Mouse (Mus musculus) heart, embryonic 12.5 days (tissue): ENCODE measurements around the gene Mat2b. TPM values are rescaled to one million over a fixed set of nuclear protein-coding genes. Genes with fewer than 3 reads are reported as not detected.
A peak's percentile ranks its signal among the peaks of the same experiment; 100 is the strongest.

Experiments used
- ATAC-seq: fragments of 200-750 bp; cut with Nextera tagmentation; 2 replicates; pipeline ENCODE4 v1.8.0; 2017; ENCODE audit warnings: moderate TSS enrichment, moderate library complexity; ENCODE audit not compliant: insufficient number of reproducible peaks, low FRiP score
- H3K27ac ChIP-seq: fragments of 300-500 bp; sonication (generic); 2 replicates; pipeline ENCODE4 v1.5.1; 2016; ENCODE audit warnings: mild to moderate bottlenecking, moderate library complexity; ENCODE audit not compliant: poor library complexity, severe bottlenecking
- H3K27me3 ChIP-seq: fragments of 300-500 bp; sonication (generic); replicated peaks from 2 replicates; pipeline ENCODE4 v1.6.1; 2016; ENCODE audit warnings: mild to moderate bottlenecking, moderate library complexity
- H3K36me3 ChIP-seq: fragments of 300-500 bp; sonication (generic); 2 replicates; pipeline ENCODE4 v1.6.1; 2016; ENCODE audit warnings: mild to moderate bottlenecking, moderate library complexity
- H3K4me1 ChIP-seq: fragments of 300-500 bp; sonication (generic); replicated peaks from 2 replicates; pipeline ENCODE4 v1.6.1; 2016; ENCODE audit warnings: mild to moderate bottlenecking
- H3K4me2 ChIP-seq: fragments of 300-500 bp; sonication (generic); 2 replicates; pipeline ENCODE4 v1.6.1; 2016; ENCODE audit warnings: mild to moderate bottlenecking, moderate library complexity
- H3K4me3 ChIP-seq: fragments of 300-500 bp; sonication (generic); 2 replicates; pipeline ENCODE4 v1.5.1; 2016; ENCODE audit warnings: mild to moderate bottlenecking
- H3K9ac ChIP-seq: fragments of 300-500 bp; sonication (generic); 2 replicates; pipeline ENCODE4 v1.6.1; 2016; ENCODE audit warnings: mild to moderate bottlenecking, moderate library complexity
- H3K9me3 ChIP-seq: fragments of 300-500 bp; sonication (generic); replicated peaks from 2 replicates; pipeline ENCODE4 v1.6.1; 2016; ENCODE audit warnings: mild to moderate bottlenecking, moderate library complexity
- WGBS: fragments of 180-500 bp; shearing (Covaris S2); methylation state at CpG from one replicate; pipeline ENCODE4 v1.1.7; 2016; 5-methylcytosine and 5-hydroxymethylcytosine counted together
- polyA plus RNA-seq: library from polyadenylated mRNA; unstranded; fragments of >200 nt; fragmentation: Nextera tagmentation; extraction: Ambion mirVana; gene quantifications from 2 replicates; pipeline ENCODE4 v1.2.1, GENCODE M21; 2016

Gene Mat2b
- polyA plus RNA-seq, 1 experiment from 2014 or later, result 113 TPM

GRCm38 (mm10) chr11:40694311-40695087 lies 504 bp downstream of the Mat2b start:
- peak overlapping the region; percentile 60 for H3K4me2 ChIP-seq
- ATAC-seq, result no peak; the same call in 1 of the 2 replicates

GRCm38 (mm10) chr11:40693366-40693951 lies 1.5 kb downstream of the Mat2b start:
- Histone ChIP-seq H3K9ac (peak overlapping the region; percentile 87), H3K27me3 (no peaks in the 10 kb centered on the region), H3K9me3 (no peaks in the 10 kb centered on the region), H3K27ac (peak overlapping the region; percentile 99), H3K4me2 (peak overlapping the region; percentile 97), H3K4me1 (peaks cover 20% of the 10 kb centered on the region), H3K4me3 (peak overlapping the region; percentile 71), H3K36me3 (no peaks in the 10 kb centered on the region)
- ATAC-seq, result peak; percentile 15; the same call in 1 of the 2 replicates
- WGBS, result under 1% methylated on average over 16 of the region's 16 CpGs

More at GRCm38 (mm10) chr11:40694311-40695087, 504 bp downstream of the Mat2b start:
- Histone ChIP-seq H3K27me3 (no peaks in the 10 kb centered on the region), H3K9ac (peak overlapping the region; percentile 88), H3K4me1 (peaks cover 20% of the 10 kb centered on the region), H3K36me3 (no peaks in the 10 kb centered on the region), H3K27ac (peak overlapping the region; percentile 99), H3K4me3 (peak overlapping the region; percentile 71), H3K9me3 (0 out of 2 replicates have a peak, but pooled peaks cover 2% of the 10 kb centered on the region)
- under 1% methylated on average over 31 of the region's 31 CpGs for WGBS

- Histone ChIP-seq H3K4me3 (peak overlapping the region; percentile 71), H3K4me1 (peaks cover 20% of the 10 kb centered on the region), H3K4me2 (peak overlapping the region; percentile 97), H3K36me3 (peaks cover 5% of the 10 kb centered on the region; the same call in 1 of the 2 replicates), H3K9ac (peak overlapping the region; percentile 87), H3K27ac (peak overlapping the region; percentile 99), H3K27me3 (no peaks in the 10 kb centered on the region), H3K9me3 (no peaks in the 10 kb centered on the region)
- under 1% methylated on average over 36 of the region's 36 CpGs for WGBS
- peak; percentile 94 for ATAC-seq
These were observed 2.3 kb downstream of the Mat2b start for GRCm38 (mm10) chr11:40692511-40693365.

- peaks cover 10% of the 10 kb centered on the region for H3K36me3 ChIP-seq
- H3K4me2 ChIP-seq, result peak overlapping the region; percentile 97
- peak overlapping the region; percentile 71 for H3K4me3 ChIP-seq
- ATAC-seq, result peak; percentile 77
- peaks cover 20% of the 10 kb centered on the region for H3K4me1 ChIP-seq
- WGBS, result under 1% methylated on average over 28 of the region's 28 CpGs
- H3K27me3 ChIP-seq, result no peaks in the 10 kb centered on the region
- no peaks in the 10 kb centered on the region for H3K9me3 ChIP-seq
- peak overlapping the region; percentile 81 for H3K9ac ChIP-seq
- peak overlapping the region; percentile 99 for H3K27ac ChIP-seq
These were observed 2.9 kb downstream of the Mat2b start for GRCm38 (mm10) chr11:40692101-40692509.

GRCm38 (mm10) chr11:40690444-40691127 lies 4.4 kb downstream of the Mat2b start:
- peak overlapping the region; percentile 99 for H3K27ac ChIP-seq
- no peak for ATAC-seq

GRCm38 (mm10) chr11:40683295-40683694 lies 11.7 kb downstream of the Mat2b start:
- no peaks in the 10 kb centered on the region for H3K9me3 ChIP-seq
- no peak for ATAC-seq
- WGBS, result 86% methylated on average over 3 of the region's 3 CpGs
- no peaks in the 10 kb centered on the region for H3K27me3 ChIP-seq
- no peak overlapping the region for H3K4me2 ChIP-seq
- H3K4me1 ChIP-seq, result no peaks in the 10 kb centered on the region
- no peak overlapping the region for H3K4me3 ChIP-seq
- no peak overlapping the region for H3K27ac ChIP-seq
- H3K36me3 ChIP-seq, result peaks cover 83% of the 10 kb centered on the region
- H3K9ac ChIP-seq, result no peak overlapping the region

More at GRCm38 (mm10) chr11:40690444-40691127, 4.4 kb downstream of the Mat2b start:
- Histone ChIP-seq H3K4me1 (peaks cover 20% of the 10 kb centered on the region), H3K36me3 (peaks cover 25% of the 10 kb centered on the region), H3K4me3 (peak overlapping the region; percentile 71), H3K4me2 (peak overlapping the region; percentile 97), H3K9me3 (no peaks in the 10 kb centered on the region), H3K27me3 (no peaks in the 10 kb centered on the region), H3K9ac (no peak overlapping the region)
- WGBS, result 21% methylated on average over 5 of the region's 5 CpGs

- ATAC-seq, result no peak
- Histone ChIP-seq H3K27me3 (no peaks in the 10 kb centered on the region), H3K4me2 (no peak overlapping the region), H3K9ac (no peak overlapping the region), H3K36me3 (peaks cover 84% of the 10 kb centered on the region), H3K27ac (no peak overlapping the region), H3K9me3 (peaks cover 2% of the 10 kb centered on the region), H3K4me1 (no peaks in the 10 kb centered on the region), H3K4me3 (no peak overlapping the region)
- 94% methylated on average over 3 of the region's 3 CpGs for WGBS
These were observed 12.5 kb downstream of the Mat2b start for GRCm38 (mm10) chr11:40682456-40682855.

- no peaks in the 10 kb centered on the region for H3K27me3 ChIP-seq
- H3K27ac ChIP-seq, result no peak overlapping the region
- H3K9ac ChIP-seq, result no peak overlapping the region
- H3K4me1 ChIP-seq, result no peaks in the 10 kb centered on the region
- peaks cover 5% of the 10 kb centered on the region for H3K9me3 ChIP-seq
- WGBS, result 100% methylated on average over 1 of the region's 1 CpGs
- H3K36me3 ChIP-seq, result peaks cover 51% of the 10 kb centered on the region
- H3K4me3 ChIP-seq, result no peak overlapping the region
- no peak for ATAC-seq
- H3K4me2 ChIP-seq, result no peak overlapping the region
These were observed 17.8 kb downstream of the Mat2b start for GRCm38 (mm10) chr11:40677169-40677568.

GRCm38 (mm10) chr11:40675014-40675730 lies 19.8 kb downstream of the Mat2b start:
- no peak overlapping the region for H3K4me2 ChIP-seq
- H3K9ac ChIP-seq, result no peak overlapping the region
- no peak overlapping the region for H3K27ac ChIP-seq
- no peak overlapping the region for H3K4me3 ChIP-seq
- H3K27me3 ChIP-seq, result no peaks in the 10 kb centered on the region
- H3K4me1 ChIP-seq, result no peaks in the 10 kb centered on the region
- ATAC-seq, result no peak
- WGBS, result 71% methylated on average over 4 of the region's 4 CpGs
- peaks cover 5% of the 10 kb centered on the region for H3K9me3 ChIP-seq
- H3K36me3 ChIP-seq, result peaks cover 35% of the 10 kb centered on the region
